Mouse (Mus musculus): ENCODE measurements around the gene Vmn1r219.
"Not testable (repeated sequence)": the region's sequence is repeated elsewhere in the genome, so short reads cannot be mapped to it uniquely, and the experiment has no call there.

The Vmn1r219 gene

GRCm38 (mm10) chr13:23159012-23159411, at the start of gene Vmn1r219:
Gene Vmn1r219 (plus strand): TSS chr13:23159312.
- DNase-seq (ENCODE audit: low spot score), result no peak

DNA sequence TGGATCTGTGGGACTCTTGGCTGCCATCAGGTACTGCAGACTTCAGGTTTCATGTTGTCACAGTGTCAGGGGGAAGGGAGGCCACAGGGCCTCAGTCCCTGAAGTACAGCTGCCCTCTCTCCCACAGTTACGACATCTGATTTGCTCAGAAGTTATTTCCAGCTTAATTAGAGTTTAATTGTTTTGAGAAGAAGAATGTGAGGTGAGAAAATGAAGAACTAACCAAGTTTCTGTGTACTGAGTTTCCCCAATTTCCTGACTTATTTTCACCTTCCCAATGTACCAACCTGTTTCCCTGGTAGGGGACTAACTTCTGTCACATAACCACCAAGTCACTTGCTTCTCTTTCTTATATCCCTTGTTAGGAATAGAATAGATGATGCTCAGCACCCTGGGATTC, 41.0 kb upstream of the Vmn1r219 start, which contains the start of gene Vmn1r217:
Gene Vmn1r217 (minus strand): TSS at position 101 of the 400 bp plus-strand sequence.
- DNase-seq (ENCODE audit: low spot score), result not testable (repeated sequence)

DNA sequence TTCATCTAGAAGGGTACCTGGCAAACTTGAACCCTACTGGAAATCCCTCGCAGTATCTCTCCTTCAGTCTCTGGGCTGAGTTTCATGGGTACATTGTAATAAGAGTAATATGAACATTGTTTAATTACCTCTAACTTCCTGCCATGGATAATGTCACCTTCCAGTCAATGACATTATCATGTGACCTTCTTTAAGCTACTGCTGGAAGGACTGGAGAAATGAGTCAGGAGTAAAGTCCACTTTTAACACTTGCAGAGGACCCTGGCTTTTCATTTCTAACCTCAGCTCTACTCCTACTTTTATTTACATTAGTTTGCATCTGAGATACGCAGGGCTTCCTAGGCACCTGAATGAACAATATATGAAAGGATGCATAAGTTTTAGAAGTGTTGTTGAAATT, 38.5 kb upstream of the Vmn1r219 start:
- no peak for DNase-seq (ENCODE audit: low spot score)

GRCm38 (mm10) chr13:23133099-23133498, 26.0 kb upstream of the Vmn1r219 start, which contains the start of gene Vmn1r218:
Gene Vmn1r218 (plus strand): TSS chr13:23133155.
- DNase-seq (ENCODE audit: low spot score), result no peak

DNA sequence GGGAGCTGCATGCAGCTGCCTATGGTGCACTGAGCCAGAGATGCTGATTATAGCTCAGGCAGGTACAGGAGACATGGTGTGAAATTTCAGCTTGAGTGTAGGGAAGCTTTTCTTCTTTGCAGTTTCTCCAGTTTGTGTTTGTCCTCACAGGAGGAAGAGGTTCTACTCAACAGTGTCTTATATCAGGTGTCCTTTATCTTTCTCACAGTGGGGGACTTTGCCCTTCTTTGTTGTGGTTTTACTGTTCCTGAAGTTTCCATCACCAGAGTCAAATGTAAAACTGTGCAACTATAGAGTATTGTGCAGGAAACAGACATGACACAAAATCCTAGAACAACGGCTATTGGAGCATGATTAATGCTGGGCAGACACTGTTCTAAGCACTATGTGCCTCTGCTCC, 25.6 kb upstream of the Vmn1r219 start:
- no peak for DNase-seq (ENCODE audit: low spot score)

DNA sequence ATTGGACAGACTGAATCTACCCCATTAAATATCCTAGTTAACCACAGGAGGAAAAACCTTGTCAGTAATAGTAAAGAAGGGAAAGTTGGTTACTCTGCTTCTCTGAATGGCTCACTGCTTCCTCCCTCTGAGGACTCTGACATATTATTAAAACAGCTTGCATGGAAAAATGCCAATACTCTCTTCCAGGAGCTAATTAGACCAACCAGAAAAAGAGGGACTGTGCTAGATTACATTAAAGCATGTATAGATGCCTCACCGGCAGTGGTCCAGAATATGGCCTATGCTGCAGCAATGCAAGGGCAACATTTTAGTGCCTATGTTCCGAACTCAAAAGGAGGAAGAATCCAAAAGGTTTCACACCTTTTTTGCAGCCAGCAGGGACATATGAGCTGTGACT, 20.2 kb upstream of the Vmn1r219 start:
- no peak for DNase-seq (ENCODE audit: low spot score)

- DNase-seq (ENCODE audit: low spot score), result no peak
These were observed 1.3 kb upstream of the Vmn1r219 start for GRCm38 (mm10) chr13:23157848-23158247.

DNA sequence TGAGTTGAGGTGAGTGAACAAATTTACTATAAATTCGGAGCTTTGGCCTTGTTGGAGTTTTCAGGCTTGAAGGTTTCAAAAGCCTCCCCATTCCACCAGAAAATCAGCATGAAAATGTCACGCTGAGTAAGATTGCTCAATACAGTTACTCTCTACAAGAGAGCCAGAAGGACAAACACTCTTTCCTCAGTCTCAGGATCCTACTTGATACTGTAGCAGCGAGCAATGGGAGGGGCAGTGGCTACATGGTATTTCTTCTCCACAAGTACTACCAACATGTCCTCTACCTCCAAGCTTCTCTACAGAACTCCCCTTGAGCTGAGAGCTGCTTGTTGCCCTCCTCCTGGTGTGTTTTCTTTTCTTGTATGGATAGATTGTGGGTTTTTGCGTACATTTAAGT, 7.4 kb downstream of the Vmn1r219 start:
- DNase-seq (ENCODE audit: low spot score), result not testable (repeated sequence)

- no peak for DNase-seq (ENCODE audit: low spot score)
These were observed 28.8 kb downstream of the Vmn1r219 start, which contains the start of gene Vmn1r220 for GRCm38 (mm10) chr13:23187875-23188274. Gene Vmn1r220 (minus strand): TSS chr13:23187975.

- DNase-seq (ENCODE audit: low spot score), result not testable (repeated sequence)
These were observed 44.8 kb downstream of the Vmn1r219 start for GRCm38 (mm10) chr13:23203885-23204284.

DNA sequence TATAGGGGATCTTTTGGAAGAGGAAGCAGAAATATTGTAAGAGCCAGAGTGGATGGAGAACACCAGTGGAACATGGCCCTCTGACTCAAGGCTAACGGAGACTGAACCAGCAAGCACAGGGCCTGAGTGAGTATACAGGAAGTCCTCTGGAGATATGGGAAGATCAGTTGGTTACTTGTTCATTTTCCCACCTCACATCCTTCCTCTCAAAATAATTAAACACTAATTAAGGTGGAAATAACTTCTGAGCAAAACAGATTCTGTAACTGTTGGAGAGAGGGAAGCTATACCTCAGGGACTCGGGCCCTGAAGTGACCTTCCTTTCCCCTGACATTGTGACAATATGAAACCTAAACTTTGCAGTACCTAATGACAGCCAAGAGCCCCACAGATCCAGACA, 54.7 kb downstream of the Vmn1r219 start, which contains the start of gene Vmn1r221:
Gene Vmn1r221 (plus strand): TSS at position 301 of the 400 bp plus-strand sequence.
- not testable (repeated sequence) for DNase-seq (ENCODE audit: low spot score)

Data from spleen, adult 12 weeks (tissue).